Mouse (Mus musculus) limb, embryonic 14.5 days (tissue): Measurements from ENCODE around the gene Rbm34. TPM values are rescaled to one million over a fixed set of nuclear protein-coding genes. Genes with fewer than 3 reads are reported as not detected.

ENCODE experiments used
- ATAC-seq: fragments of 200-750 bp; cut with Nextera tagmentation; 2 replicates; pipeline ENCODE4 v1.8.0; 2017; ENCODE audit warnings: low read depth, moderate number of reproducible peaks, moderate TSS enrichment; ENCODE audit not compliant: low FRiP score
- DNase-seq: peaks from one replicate; pipeline ENCODE4 v3.0.0-alpha.2; 2015; ENCODE audit warnings: low spot score
- H3K27ac ChIP-seq: fragments of 300-500 bp; sonication (generic); replicated peaks from 2 replicates; pipeline ENCODE4 v1.5.1; 2014; ENCODE audit warnings: low read depth, mild to moderate bottlenecking, low read length, moderate library complexity, mixed read lengths
- H3K27me3 ChIP-seq: fragments of 300-500 bp; sonication (generic); 2 replicates; pipeline ENCODE4 v1.6.1; 2014; ENCODE audit warnings: low read length, mixed read lengths; ENCODE audit not compliant: control insufficient read depth, insufficient read depth
- H3K36me3 ChIP-seq: fragments of 300-500 bp; sonication (generic); 2 replicates; pipeline ENCODE4 v1.6.1; 2014; ENCODE audit warnings: mild to moderate bottlenecking, low read length, moderate library complexity, mixed read lengths; ENCODE audit not compliant: control insufficient read depth, insufficient read depth
- H3K4me1 ChIP-seq: fragments of 300-500 bp; sonication (generic); 2 replicates; pipeline ENCODE4 v1.6.1; 2014; ENCODE audit warnings: antibody characterized with exemption, low read length, mixed read lengths; ENCODE audit not compliant: control insufficient read depth, insufficient read depth
- H3K4me2 ChIP-seq: fragments of 300-500 bp; sonication (generic); replicated peaks from 2 replicates; pipeline ENCODE4 v1.6.1; 2014; ENCODE audit warnings: low read depth, mild to moderate bottlenecking, low read length, moderate library complexity; ENCODE audit not compliant: severe bottlenecking
- H3K4me3 ChIP-seq: fragments of 300-500 bp; sonication (generic); replicated peaks from 2 replicates; pipeline ENCODE4 v1.5.1; 2014; ENCODE audit warnings: low read length
- H3K9ac ChIP-seq: fragments of 300-500 bp; sonication (generic); 2 replicates; pipeline ENCODE4 v1.6.1; 2014; ENCODE audit warnings: mild to moderate bottlenecking, low read depth, low read length, moderate library complexity; ENCODE audit not compliant: severe bottlenecking
- H3K9me3 ChIP-seq: fragments of 300-500 bp; sonication (generic); 2 replicates; pipeline ENCODE4 v1.6.1; 2016; ENCODE audit warnings: low read length; ENCODE audit not compliant: control insufficient read depth
- POLR2A ChIP-seq: fragments of 200-500 bp; IDR thresholded peaks from 2 replicates; pipeline ENCODE4 v1.8.0; 2012; ENCODE audit warnings: inconsistent platforms, mild to moderate bottlenecking, moderate library complexity, borderline replicate concordance; ENCODE audit not compliant: insufficient read depth, insufficient read length; ENCODE audit errors: extremely low read depth
- whole genome bisulfite sequencing: fragments of 180-500 bp; shearing (Covaris S2); extraction: QIAGEN DNeasy Blood & Tissue Kit; methylation state at CpG from one replicate; pipeline ENCODE4 v1.1.7; 2014; 5-methylcytosine and 5-hydroxymethylcytosine counted together
- polyA plus RNA-seq, 2 experiments: library from polyadenylated mRNA; depleted of rRNA in 1 of 2; stranded (reverse) in 1 of 2; unstranded in 1 of 2; fragments of >200 nt; fragmentation: Nextera tagmentation in 1 of 2; extraction: Ambion mirVana in 1 of 2; gene quantifications; 2 replicates each; pipeline versions ENCODE4 v1.2.1 to v1.2.3; 2012 to 2014

The Rbm34 gene
- polyA plus RNA-seq (2012; rRNA removed): 7.3 and 12.8 TPM in 2 replicates
- polyA plus RNA-seq (2014; fragmentation: Nextera tagmentation; extraction: Ambion mirVana): 25.4 and 25.9 TPM in 2 replicates

- Histone ChIP-seq H3K9ac (peak within 1 kb of the TSS; percentile 79), H3K36me3 (peaks cover 33% of the 10 kb centered on the region), H3K4me2 (peak within 1 kb of the TSS; percentile 74), H3K27me3 (no peaks in the 10 kb centered on the region), H3K9me3 (no peaks in the 10 kb centered on the region), H3K27ac (peak within 1 kb of the TSS; percentile 63), H3K4me3 (peak within 1 kb of the TSS; percentile 97), H3K4me1 (peaks cover 5% of the 10 kb centered on the region)
- 1% methylated on average over 43 of the region's 50 CpGs for WGBS
- peak; percentile 88; the same call in 1 of the 2 replicates for TF ChIP-seq POLR2A
- ATAC-seq: peak; percentile 97
- peak; percentile 96 for DNase-seq
These were observed at the start of gene Rbm34 for GRCm38 (mm10) chr8:126970579-126971313. Rbm34 (minus strand) TSS chr8:126971071.

GRCm38 (mm10) chr8:127011668-127012067 lies 40.8 kb upstream of the Rbm34 start:
- no peak for ATAC-seq
- no peak overlapping the region for H3K9ac ChIP-seq
- no peaks in the 10 kb centered on the region for H3K36me3 ChIP-seq
- no peak overlapping the region for H3K4me2 ChIP-seq
- no peaks in the 10 kb centered on the region for H3K9me3 ChIP-seq
- H3K4me3 ChIP-seq: no peak overlapping the region
- 67% methylated on average over 9 of the region's 9 CpGs for WGBS
- H3K4me1 ChIP-seq: no peaks in the 10 kb centered on the region
- no peaks in the 10 kb centered on the region for H3K27me3 ChIP-seq
- no peak overlapping the region for H3K27ac ChIP-seq
- no peak for TF ChIP-seq POLR2A
- DNase-seq: no peak

GRCm38 (mm10) chr8:126994506-126994905 lies 23.6 kb upstream of the Rbm34 start:
- no peak overlapping the region for H3K9ac ChIP-seq
- H3K27ac ChIP-seq: no peak overlapping the region
- peaks cover 4% of the 10 kb centered on the region; the same call in 1 of the 2 replicates for H3K4me1 ChIP-seq
- DNase-seq (no peak), ATAC-seq (no peak)
- no peaks in the 10 kb centered on the region for H3K36me3 ChIP-seq
- WGBS: 83% methylated on average over 1 of the region's 1 CpGs
- no peak for TF ChIP-seq POLR2A
- H3K27me3 ChIP-seq: no peaks in the 10 kb centered on the region
- no peak overlapping the region for H3K4me2 ChIP-seq
- no peak overlapping the region for H3K4me3 ChIP-seq
- no peaks in the 10 kb centered on the region for H3K9me3 ChIP-seq

- Histone ChIP-seq H3K27me3 (no peaks in the 10 kb centered on the region), H3K36me3 (no peaks in the 10 kb centered on the region), H3K4me3 (no peak overlapping the region), H3K9me3 (no peaks in the 10 kb centered on the region), H3K9ac (no peak overlapping the region), H3K4me1 (peaks cover 2% of the 10 kb centered on the region; the same call in 1 of the 2 replicates), H3K27ac (no peak overlapping the region), H3K4me2 (no peak overlapping the region)
- WGBS: 79% methylated on average over 5 of the region's 5 CpGs
- ATAC-seq (no peak), DNase-seq (peak; percentile 43)
- no peak for TF ChIP-seq POLR2A
These were observed 18.7 kb upstream of the Rbm34 start for GRCm38 (mm10) chr8:126989363-126990153.

- Histone ChIP-seq H3K27ac (no peak overlapping the region), H3K9me3 (no peaks in the 10 kb centered on the region), H3K27me3 (no peaks in the 10 kb centered on the region), H3K36me3 (no peaks in the 10 kb centered on the region), H3K4me1 (no peaks in the 10 kb centered on the region), H3K4me2 (no peak overlapping the region), H3K4me3 (no peak overlapping the region), H3K9ac (no peak overlapping the region)
- TF ChIP-seq POLR2A: no peak
- ATAC-seq (no peak), DNase-seq (no peak)
- 63% methylated on average over 16 of the region's 16 CpGs for WGBS
These were observed 17.6 kb upstream of the Rbm34 start for GRCm38 (mm10) chr8:126988346-126989006.
